ENCODE assay signal across 8 mouse cellular contexts in genomic region chr5:96373567-96373985, GRCm38 (mm10). TPM values are rescaled to one million over a fixed set of nuclear protein-coding genes. Genes with fewer than 3 reads are reported as not detected.
DNase-seq lines count a peak whose midpoint lies in the region; ATAC-seq and TF ChIP-seq lines count a peak whose summit lies in the region.

Gene Fras1 (plus strand): TSS chr5:96373955.

- H3K27me3 ChIP-seq in Patski = no peaks in the 10 kb centered on the region
- no peaks in the 10 kb centered on the region for H3K27me3 ChIP-seq in forebrain, embryonic 13.5 days
- H3K27me3 ChIP-seq in liver, embryonic 11.5 days (replicated peaks; ENCODE audit: control insufficient read depth, insufficient read depth, low read length) = peaks cover 44% of the 10 kb centered on the region
- peaks cover 3% of the 10 kb centered on the region; the same call in 1 of the 2 replicates for H3K27me3 ChIP-seq in neural tube, embryonic 15.5 days (replicated peaks)

- intact Hi-C loops in gastrocnemius, postnatal 14 days (cut with DNase I; ENCODE audit: low total_unique reads) = no loop called here

- H3K4me2 ChIP-seq in forebrain, embryonic 13.5 days = peak within 1 kb of the TSS; percentile 83
- peak within 1 kb of the TSS; percentile 75 for H3K4me2 ChIP-seq in liver, embryonic 11.5 days
- peak within 1 kb of the TSS; percentile 99 for H3K4me2 ChIP-seq in neural tube, embryonic 15.5 days

- peak; percentile 6 for ATAC-seq in Patski
- no peak; the same call in 1 of the 2 replicates for ATAC-seq in forebrain, embryonic 13.5 days
- ATAC-seq in liver, embryonic 11.5 days (replicated peaks; ENCODE audit: low FRiP score) = peak; percentile 29
- ATAC-seq in neural tube, embryonic 15.5 days (ENCODE audit: low FRiP score) = peak; percentile 68

- under 1% methylated on average over 16 of the region's 16 CpGs for WGBS in forebrain, embryonic 13.5 days
- 0% methylated on average over 16 of the region's 16 CpGs for WGBS in liver, embryonic 11.5 days
- WGBS in neural tube, embryonic 15.5 days = under 1% methylated on average over 16 of the region's 16 CpGs

- H3K9me3 ChIP-seq in forebrain, embryonic 13.5 days (replicated peaks) = no peaks in the 10 kb centered on the region
- H3K9me3 ChIP-seq in liver, embryonic 11.5 days (ENCODE audit: control insufficient read depth, low read length) = no peaks in the 10 kb centered on the region
- H3K9me3 ChIP-seq in neural tube, embryonic 15.5 days (replicated peaks) = no peaks in the 10 kb centered on the region

- peak within 1 kb of the TSS; percentile 76 for H3K9ac ChIP-seq in forebrain, embryonic 13.5 days
- H3K9ac ChIP-seq in liver, embryonic 11.5 days (ENCODE audit: low read depth, low read length) = peak within 1 kb of the TSS; percentile 42
- peak within 1 kb of the TSS; percentile 61 for H3K9ac ChIP-seq in neural tube, embryonic 15.5 days (replicated peaks)

- CTCF ChIA-PET in Patski (lab: Charles Lee) = interaction anchor here (0.5 to 1.3 kb wide), 8 partner anchors 37 to 398 kb away, joined by 3 to 4 read pairs (median 3); no protein-coding TSS in a partner anchor

- peak; percentile 7 for DNase-seq in gastrocnemius, postnatal 14 days
- no peak for DNase-seq in gastrocnemius, adult 8-10 months (ENCODE audit: low spot score in 2 of 2)
- peak; percentile 3 for DNase-seq in Patski (ENCODE audit: low read depth, low spot score)
- DNase-seq in kidney, adult 9 months = peak; percentile 67
- peak; percentile 64 for DNase-seq in liver, embryonic 11.5 days (ENCODE audit: low spot score)
- no peak for DNase-seq in ovary, adult 18-20 months (ENCODE audit: low spot score)

- POLR2A ChIA-PET in Patski (lab: Charles Lee) = interaction anchor here (0.8 to 1.0 kb wide), 2 partner anchors 27 to 94 kb away, joined by 3 read pairs; no protein-coding TSS in a partner anchor

- TF ChIP-seq CTCF in Patski (IDR thresholded peaks at IDR 0.05) = no peak

- H3K4me3 ChIP-seq in forebrain, embryonic 13.5 days = peak within 1 kb of the TSS; percentile 63
- peak within 1 kb of the TSS; percentile 58 for H3K4me3 ChIP-seq in liver, embryonic 11.5 days (ENCODE audit: low read depth, low read length)
- H3K4me3 ChIP-seq in neural tube, embryonic 15.5 days (replicated peaks) = peak within 1 kb of the TSS; percentile 53

- H3K27ac ChIP-seq in forebrain, embryonic 13.5 days = peak within 1 kb of the TSS; percentile 77
- H3K27ac ChIP-seq in liver, embryonic 11.5 days (ENCODE audit: low read depth, low read length) = no peak within 1 kb of the TSS
- H3K27ac ChIP-seq in neural tube, embryonic 15.5 days (replicated peaks) = peak within 1 kb of the TSS; percentile 72

- in situ Hi-C loops in Patski (cut with MboI; ENCODE audit: low pct_unique_long_range_greater_than_20kb) = no loop called here

- H3K36me3 ChIP-seq in forebrain, embryonic 13.5 days (ENCODE audit: poor library complexity, severe bottlenecking) = no peaks in the 10 kb centered on the region
- H3K36me3 ChIP-seq in liver, embryonic 11.5 days (ENCODE audit: control insufficient read depth, insufficient read depth, low read length) = no peaks in the 10 kb centered on the region
- H3K36me3 ChIP-seq in neural tube, embryonic 15.5 days = no peaks in the 10 kb centered on the region

- peaks cover 25% of the 10 kb centered on the region for H3K4me1 ChIP-seq in forebrain, embryonic 13.5 days
- H3K4me1 ChIP-seq in liver, embryonic 11.5 days (replicated peaks; ENCODE audit: control insufficient read depth, insufficient read depth, low read length) = no peaks in the 10 kb centered on the region
- peaks cover 31% of the 10 kb centered on the region for H3K4me1 ChIP-seq in neural tube, embryonic 15.5 days

RNA-seq across cellular contexts. Expression of gene Fras1, which starts in this region (rescaled TPM):
- total RNA-seq in gastrocnemius, postnatal 14 days (2021) = 10 to 100 TPM in 1 of 2 experiments, 1 to 10 TPM in 1; 8.7 to 10.6 TPM
- 1 to 10 TPM in 3 of 4 experiments, under 1 TPM in 1; 0.48 to 2.3 (median 1.7) TPM for total RNA-seq in gastrocnemius, adult 8-10 months (2022)
- 2.4 TPM for polyA plus RNA-seq in Patski (2021)
- 6.3 and 7.4 TPM in 2 replicates for polyA plus RNA-seq in forebrain, embryonic 13.5 days (2015; fragmentation: Nextera tagmentation; extraction: Ambion mirVana)
- polyA plus RNA-seq in liver, embryonic 11.5 days (2014; fragmentation: Nextera tagmentation; extraction: Ambion mirVana) = 11.5 and 13.8 TPM in 2 replicates
- 5.3 and 8.0 TPM in 2 replicates for polyA plus RNA-seq in neural tube, embryonic 15.5 days (2015; fragmentation: Nextera tagmentation; extraction: Ambion mirVana)

Comparison
In these comparisons a context has a peak if more than half of its experiments do, and no peak if none do; other contexts are left out.
1. DNase-seq: peak in gastrocnemius, postnatal 14 days (single experiment), Patski (single experiment), kidney, adult 9 months (single experiment) and liver, embryonic 11.5 days (single experiment); none in gastrocnemius, adult 8-10 months (0 of 2) and ovary, adult 18-20 months (single experiment).
2. Peak in every context shown above with its lines, with median percentiles within 50 percentile points of each other: H3K4me2 ChIP-seq, H3K4me3 ChIP-seq and H3K9ac ChIP-seq.